Mouse (Mus musculus): Measurements from ENCODE around the gene B3galt6.
A peak's percentile ranks its signal among the peaks of the same experiment; 100 is the strongest.

DNA sequence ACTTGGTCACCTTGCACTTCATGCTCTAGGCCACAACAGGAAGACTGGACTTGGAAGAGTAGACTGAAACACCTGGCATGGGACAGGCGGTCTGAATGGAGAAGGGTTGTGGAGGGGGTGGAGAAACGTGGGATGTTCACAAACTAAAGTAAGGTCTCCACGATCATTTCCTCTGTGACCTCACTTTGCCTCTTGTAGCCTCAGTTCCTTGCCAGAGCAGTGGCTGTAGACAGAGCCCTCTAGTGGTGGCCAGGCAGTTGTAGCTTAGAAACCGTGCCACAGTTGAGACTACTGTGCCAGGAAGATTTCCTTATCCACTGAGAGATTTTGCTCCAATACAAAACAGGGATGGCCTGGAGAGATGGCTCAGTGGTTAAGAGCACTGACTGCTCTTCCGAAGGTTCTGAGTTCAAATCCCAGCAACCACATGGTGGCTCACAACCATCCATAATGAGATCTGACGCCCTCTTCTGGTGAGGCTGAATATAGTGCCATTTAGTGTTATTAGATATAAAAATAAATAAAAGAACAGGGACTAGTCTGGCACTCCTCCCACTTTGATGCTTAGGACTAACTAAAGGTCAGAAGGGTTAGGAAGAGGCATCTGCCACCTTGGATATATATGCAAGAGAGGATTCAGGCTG is 41.1 kb upstream of the B3galt6 start:
- TF ChIP-seq POLR2A (IDR thresholded peaks at IDR 0.05; ENCODE audit: extremely low read depth, insufficient read depth, low read length) (no peak), CTCF (IDR thresholded peaks at IDR 0.05; ENCODE audit: low read depth, low read length) (peak; percentile 76)

Measured in liver, adult 2 months (tissue).